Mouse (Mus musculus) intestine, embryonic 14.5 days (tissue): Measurements from ENCODE around the gene Ikzf3. TPM values are rescaled to one million over a fixed set of nuclear protein-coding genes. Genes with fewer than 3 reads are reported as not detected.
A peak's percentile ranks its signal among the peaks of the same experiment; 100 is the strongest.

ENCODE experiments used
- ATAC-seq: fragments of 200-750 bp; cut with Nextera tagmentation; replicated peaks from 2 replicates; pipeline ENCODE4 v1.8.0; 2017; ENCODE audit warnings: low read depth, moderate number of reproducible peaks, moderate TSS enrichment, moderate library complexity; ENCODE audit not compliant: low FRiP score, low TSS enrichment
- DNase-seq: peaks from one replicate; pipeline ENCODE4 v3.0.0-alpha.2; 2018; ENCODE audit warnings: low spot score
- H3K27ac ChIP-seq: fragments of 300-500 bp; sonication (generic); 2 replicates; pipeline ENCODE4 v1.5.1; 2014; ENCODE audit warnings: low read depth, mild to moderate bottlenecking, control low read depth
- H3K27me3 ChIP-seq: fragments of 300-500 bp; sonication (generic); replicated peaks from 2 replicates; pipeline ENCODE4 v1.6.1; 2014; ENCODE audit warnings: low read length, control low read depth; ENCODE audit not compliant: control insufficient read depth, insufficient read depth
- H3K36me3 ChIP-seq: fragments of 300-500 bp; sonication (generic); 2 replicates; pipeline ENCODE4 v1.6.1; 2014; ENCODE audit warnings: low read length, control low read depth; ENCODE audit not compliant: control insufficient read depth, insufficient read depth
- H3K4me1 ChIP-seq: fragments of 300-500 bp; sonication (generic); replicated peaks from 2 replicates; pipeline ENCODE4 v1.6.1; 2014; ENCODE audit warnings: low read length, control low read depth, mixed read lengths; ENCODE audit not compliant: control insufficient read depth, insufficient read depth
- H3K4me2 ChIP-seq: fragments of 300-500 bp; sonication (generic); 2 replicates; pipeline ENCODE4 v1.6.1; 2014; ENCODE audit warnings: low read length
- H3K4me3 ChIP-seq: fragments of 300-500 bp; sonication (generic); 2 replicates; pipeline ENCODE4 v1.5.1; 2014; ENCODE audit warnings: low read depth, low read length, control low read depth, mixed read lengths
- H3K9ac ChIP-seq: fragments of 300-500 bp; sonication (generic); 2 replicates; pipeline ENCODE4 v1.6.1; 2014; ENCODE audit warnings: mild to moderate bottlenecking, low read length
- H3K9me3 ChIP-seq: fragments of 300-500 bp; sonication (generic); 2 replicates; pipeline ENCODE4 v1.6.1; 2016; ENCODE audit warnings: low read length, control low read depth; ENCODE audit not compliant: control insufficient read depth
- WGBS: fragments of 180-500 bp; shearing (Covaris S2); extraction: QIAGEN DNeasy Blood & Tissue Kit; methylation state at CpG from one replicate; pipeline ENCODE4 v1.1.7; 2014; 5-methylcytosine and 5-hydroxymethylcytosine counted together
- polyA plus RNA-seq: library from polyadenylated mRNA; unstranded; fragments of >200 nt; fragmentation: Nextera tagmentation; extraction: Ambion mirVana; gene quantifications from 2 replicates; pipeline ENCODE4 v1.2.1, GENCODE M21; 2014

Gene Ikzf3
- polyA plus RNA-seq, 1 experiment from 2014 or later, result 0.19 TPM

DNA sequence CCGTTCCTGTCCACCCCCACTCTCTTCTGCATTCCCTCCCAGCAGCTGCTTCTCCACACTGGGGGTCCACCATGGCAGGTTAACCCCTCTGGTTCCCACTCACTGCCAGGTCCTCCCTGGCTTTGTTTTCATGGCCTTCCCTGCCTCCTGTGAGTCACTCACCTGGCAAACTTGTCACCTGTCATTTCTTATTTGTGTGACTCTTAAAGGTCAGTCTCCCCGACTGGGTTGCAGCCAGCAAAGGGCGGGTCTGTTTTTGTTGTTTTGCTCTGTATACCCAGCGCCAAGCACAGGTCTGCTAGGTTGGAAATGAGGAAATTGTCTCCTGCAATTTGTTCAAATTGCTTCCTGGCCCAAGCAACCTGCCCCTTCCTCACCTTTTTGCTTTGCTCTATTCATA is 100.2 kb downstream of the Ikzf3 start:
- Histone ChIP-seq H3K4me3 (no peak overlapping the region), H3K36me3 (no peaks in the 10 kb centered on the region), H3K4me2 (no peak overlapping the region; the same call in 1 of the 2 replicates), H3K4me1 (no peaks in the 10 kb centered on the region), H3K27ac (peak overlapping the region; percentile 91; the same call in 1 of the 2 replicates), H3K9me3 (no peaks in the 10 kb centered on the region), H3K27me3 (peaks cover 23% of the 10 kb centered on the region), H3K9ac (no peak overlapping the region)
- WGBS, result 38% methylated on average over 4 of the region's 4 CpGs
- DNase-seq (no peak), ATAC-seq (no peak)

DNA sequence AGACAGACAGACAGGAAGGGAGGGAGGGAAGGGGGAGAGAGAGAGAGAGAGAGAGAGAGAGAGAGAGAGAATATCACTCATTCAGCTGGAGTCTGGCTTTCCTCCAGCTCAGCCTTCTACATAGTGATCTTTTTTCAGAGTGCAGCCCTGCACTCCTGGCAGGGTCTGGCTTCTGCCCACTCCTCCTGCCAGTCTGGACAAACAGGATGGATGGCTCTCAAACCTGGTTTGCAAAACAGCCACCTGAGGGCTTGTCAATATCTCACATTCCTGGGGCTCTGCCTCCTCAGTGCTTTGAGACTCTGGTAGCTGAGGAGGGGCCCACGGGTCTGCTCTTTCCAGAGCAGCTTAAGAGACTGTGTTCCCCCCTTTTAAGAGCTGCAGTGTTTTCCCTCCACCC is 100.6 kb downstream of the Ikzf3 start:
- no peaks in the 10 kb centered on the region for H3K36me3 ChIP-seq
- no peak for DNase-seq
- H3K9ac ChIP-seq, result no peak overlapping the region
- H3K27ac ChIP-seq, result peak overlapping the region; percentile 91; the same call in 1 of the 2 replicates
- H3K4me2 ChIP-seq, result no peak overlapping the region
- ATAC-seq, result no peak
- no peaks in the 10 kb centered on the region for H3K9me3 ChIP-seq
- no peak overlapping the region for H3K4me3 ChIP-seq
- no peaks in the 10 kb centered on the region for H3K4me1 ChIP-seq
- 14% methylated on average over 1 of the region's 1 CpGs for WGBS
- H3K27me3 ChIP-seq, result peaks cover 23% of the 10 kb centered on the region

DNA sequence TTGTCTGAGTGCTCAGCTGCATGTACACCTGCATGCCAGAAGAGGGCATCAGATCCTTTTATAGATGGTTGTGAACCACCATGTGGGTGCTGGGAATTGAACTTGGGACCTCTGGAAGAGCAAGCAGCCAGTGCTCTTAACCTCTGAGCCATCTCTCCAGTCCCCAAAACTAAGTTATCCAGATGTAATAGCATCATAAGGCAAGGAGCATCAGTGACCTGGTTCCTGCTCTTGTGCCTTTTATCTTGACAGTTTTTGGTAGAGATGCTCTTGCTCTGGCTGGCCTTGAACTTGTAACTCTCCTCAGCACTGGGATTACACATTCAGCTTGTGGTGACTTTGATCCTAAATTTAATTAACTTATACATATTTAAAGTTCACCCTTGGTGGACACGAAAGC is 102.1 kb downstream of the Ikzf3 start:
- H3K9ac ChIP-seq, result no peak overlapping the region
- H3K27me3 ChIP-seq, result peaks cover 23% of the 10 kb centered on the region
- no peaks in the 10 kb centered on the region for H3K4me1 ChIP-seq
- no peaks in the 10 kb centered on the region for H3K9me3 ChIP-seq
- H3K4me3 ChIP-seq, result no peak overlapping the region
- no peak overlapping the region for H3K27ac ChIP-seq
- 96% methylated on average over 1 of the region's 1 CpGs for WGBS
- H3K36me3 ChIP-seq, result no peaks in the 10 kb centered on the region
- no peak for DNase-seq
- no peak overlapping the region for H3K4me2 ChIP-seq
- no peak for ATAC-seq

DNA sequence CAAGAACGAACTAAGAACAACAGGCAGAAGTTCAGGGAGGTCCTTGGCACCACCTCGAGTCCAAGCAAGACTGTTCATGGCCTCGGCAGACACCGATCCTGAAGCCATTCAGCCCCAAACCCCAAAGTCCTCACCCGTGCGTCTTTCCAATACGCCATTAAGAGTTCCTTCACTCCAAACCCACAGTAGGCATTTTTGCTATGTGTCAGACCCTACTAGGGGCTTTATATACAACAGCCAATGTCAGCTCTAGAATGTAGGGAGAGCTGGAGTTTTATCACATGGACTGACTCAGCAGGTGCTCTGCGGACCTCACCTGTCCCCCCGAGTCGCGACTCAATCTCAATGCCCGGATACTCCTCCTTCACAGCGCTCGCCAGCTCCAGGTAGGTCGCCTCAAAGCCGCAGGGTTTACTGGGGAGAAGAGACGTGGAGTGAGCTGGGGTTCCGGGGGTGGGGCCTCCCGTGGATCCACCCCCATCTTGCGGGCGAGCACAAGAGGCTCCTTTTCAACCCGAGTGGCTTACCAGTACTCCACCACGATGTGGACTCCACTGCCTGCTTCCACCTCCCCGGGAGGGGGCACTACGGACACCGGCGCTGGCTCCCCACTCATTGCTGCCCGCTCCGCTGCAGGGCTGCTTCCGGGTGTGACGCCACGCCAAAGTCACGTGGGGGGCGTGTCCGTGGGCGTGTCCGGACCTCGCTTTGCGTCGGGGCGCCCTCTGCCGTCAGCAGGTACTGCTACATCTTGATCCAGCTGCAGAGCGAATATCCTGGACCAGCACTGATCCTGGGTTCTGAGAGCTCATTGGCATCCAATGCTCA is 107.3 kb downstream of the Ikzf3 start, which contains the start of gene Mien1:
Gene Mien1 (minus strand): TSS at position 661 of the 828 bp plus-strand sequence.
- peak within 1 kb of the TSS; percentile 55 for H3K9ac ChIP-seq
- peak within 1 kb of the TSS; percentile 95 for H3K4me2 ChIP-seq
- peak within 1 kb of the TSS; percentile 69 for H3K27ac ChIP-seq
- peak; percentile 100 for DNase-seq
- 2% methylated on average over 43 of the region's 43 CpGs for WGBS
- H3K27me3 ChIP-seq, result no peaks in the 10 kb centered on the region
- no peaks in the 10 kb centered on the region for H3K9me3 ChIP-seq
- peak; percentile 94 for ATAC-seq
- peaks cover 36% of the 10 kb centered on the region for H3K36me3 ChIP-seq
- H3K4me3 ChIP-seq, result peak within 1 kb of the TSS; percentile 80
- H3K4me1 ChIP-seq, result peaks cover 6% of the 10 kb centered on the region; the same call in 1 of the 2 replicates

DNA sequence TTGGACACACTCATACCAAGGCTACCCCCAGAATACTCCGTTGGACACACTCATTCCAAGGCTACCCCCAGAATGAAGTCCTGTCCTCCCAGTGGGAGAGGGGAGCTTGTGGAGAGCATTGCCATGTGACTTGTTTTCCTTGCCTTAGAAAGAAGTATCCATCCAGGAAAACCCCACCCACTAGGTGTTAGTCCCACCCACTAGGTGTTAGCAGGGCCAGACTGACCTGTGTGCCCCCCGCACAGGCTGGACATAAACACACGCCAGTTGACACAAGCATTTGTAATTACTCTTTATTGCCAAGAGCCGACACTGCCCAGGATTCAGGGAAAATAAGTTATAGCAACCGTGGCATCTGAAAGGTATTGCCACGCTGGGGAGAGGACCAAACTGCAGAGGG is 108.4 kb downstream of the Ikzf3 start:
- no peak for DNase-seq
- Histone ChIP-seq H3K4me1 (peaks cover 6% of the 10 kb centered on the region; the same call in 1 of the 2 replicates), H3K9ac (no peak overlapping the region), H3K27ac (no peak overlapping the region), H3K4me3 (no peak overlapping the region), H3K9me3 (no peaks in the 10 kb centered on the region), H3K27me3 (no peaks in the 10 kb centered on the region), H3K4me2 (no peak overlapping the region), H3K36me3 (peaks cover 44% of the 10 kb centered on the region)
- 73% methylated on average over 6 of the region's 6 CpGs for WGBS
- no peak for ATAC-seq

DNA sequence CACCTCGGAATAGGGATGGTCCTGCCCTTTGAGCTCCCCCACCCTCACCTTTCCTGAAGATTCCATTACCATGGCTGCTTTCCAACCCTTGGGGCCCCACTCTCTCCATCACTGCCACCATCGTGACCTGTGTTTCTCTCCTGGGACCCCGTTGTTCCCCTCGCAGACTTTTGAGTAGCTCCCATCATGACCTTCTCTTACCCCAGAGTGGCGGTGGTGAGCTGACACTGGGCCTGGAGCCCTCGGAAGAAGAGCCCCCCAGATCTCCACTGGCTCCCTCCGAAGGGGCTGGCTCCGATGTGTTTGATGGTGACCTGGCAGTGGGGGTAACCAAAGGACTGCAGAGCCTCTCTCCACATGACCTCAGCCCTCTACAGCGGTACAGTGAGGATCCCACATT is 110.1 kb downstream of the Ikzf3 start:
- WGBS, result 91% methylated on average over 9 of the region's 9 CpGs
- peaks cover 60% of the 10 kb centered on the region for H3K36me3 ChIP-seq
- no peak for ATAC-seq

DNA sequence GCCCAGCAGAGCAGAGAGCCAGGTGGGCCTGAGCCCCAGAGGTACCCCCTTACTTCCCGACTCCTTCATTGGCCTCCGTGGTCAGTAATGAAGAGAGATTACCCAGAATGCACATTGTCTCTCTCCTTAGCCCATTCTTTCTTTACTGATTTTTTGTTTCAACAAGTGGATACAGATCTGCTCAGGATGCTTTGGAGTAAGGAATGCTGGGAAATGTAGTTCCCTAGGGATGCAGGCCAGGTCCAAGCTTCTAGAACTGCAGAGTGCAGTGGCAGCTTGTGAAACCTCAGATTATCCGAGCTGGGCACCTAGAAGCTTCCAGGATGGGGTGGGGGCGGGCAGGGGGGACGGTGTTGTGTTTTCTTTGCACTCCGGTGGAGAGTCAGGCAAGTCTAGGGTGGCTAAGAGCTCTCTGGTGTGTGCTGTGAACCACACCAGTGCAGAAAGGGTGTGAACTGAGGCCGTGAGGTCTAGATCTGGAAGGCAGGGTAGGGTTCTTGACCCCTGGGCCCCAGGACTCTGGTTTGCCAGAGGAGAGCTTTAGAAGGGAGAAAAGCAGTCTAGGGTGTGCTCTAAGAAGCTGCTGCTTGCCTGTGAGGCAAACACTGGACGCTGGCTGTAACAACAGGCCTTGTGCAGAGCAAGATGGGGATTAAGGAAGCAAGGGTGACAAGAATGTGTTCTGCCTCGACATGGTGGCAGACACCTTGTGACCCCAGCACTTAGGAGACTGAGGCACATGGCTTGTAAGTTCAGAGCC is 113.9 kb downstream of the Ikzf3 start:
- Histone ChIP-seq H3K9me3 (no peaks in the 10 kb centered on the region), H3K27me3 (no peaks in the 10 kb centered on the region), H3K4me3 (no peak overlapping the region), H3K36me3 (peaks cover 95% of the 10 kb centered on the region), H3K27ac (no peak overlapping the region), H3K4me2 (no peak overlapping the region), H3K4me1 (no peaks in the 10 kb centered on the region), H3K9ac (no peak overlapping the region)
- ATAC-seq (no peak), DNase-seq (no peak)
- 85% methylated on average over 9 of the region's 9 CpGs for WGBS

More for the DNA sequence above, 110.1 kb downstream of the Ikzf3 start:
- Histone ChIP-seq H3K27me3 (no peaks in the 10 kb centered on the region), H3K9me3 (no peaks in the 10 kb centered on the region), H3K27ac (no peak overlapping the region), H3K4me2 (no peak overlapping the region), H3K9ac (no peak overlapping the region), H3K4me1 (peaks cover 6% of the 10 kb centered on the region; the same call in 1 of the 2 replicates), H3K4me3 (no peak overlapping the region)
- DNase-seq, result no peak

DNA sequence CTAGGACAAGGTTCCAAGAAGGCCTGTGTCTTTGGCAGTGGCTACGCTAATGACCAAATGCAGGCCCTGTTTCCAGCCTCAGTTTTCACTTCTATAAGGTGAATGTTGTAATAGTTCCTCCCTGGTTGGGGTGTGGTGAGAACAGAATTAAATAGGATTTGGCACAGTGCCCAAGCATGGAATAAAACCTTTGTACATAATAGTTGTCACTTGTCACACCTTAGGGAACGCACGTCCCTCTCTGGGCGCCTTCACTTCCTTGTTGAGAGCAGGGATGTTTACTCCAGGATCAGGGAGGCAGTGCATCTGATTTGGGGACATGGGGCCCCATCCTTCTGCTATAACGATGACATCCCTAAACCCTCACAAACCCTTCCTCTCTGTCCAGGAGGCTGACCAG is 117.4 kb downstream of the Ikzf3 start:
- DNase-seq (no peak), ATAC-seq (no peak)
- H3K36me3 ChIP-seq, result peaks cover 93% of the 10 kb centered on the region
- no peak overlapping the region for H3K4me3 ChIP-seq
- 87% methylated on average over 5 of the region's 5 CpGs for WGBS
- no peaks in the 10 kb centered on the region for H3K27me3 ChIP-seq
- H3K4me1 ChIP-seq, result no peaks in the 10 kb centered on the region
- no peaks in the 10 kb centered on the region for H3K9me3 ChIP-seq
- no peak overlapping the region for H3K27ac ChIP-seq
- no peak overlapping the region for H3K9ac ChIP-seq
- no peak overlapping the region for H3K4me2 ChIP-seq
